Mouse (Mus musculus): ENCODE measurements around the gene Sft2d2. TPM values are rescaled to one million over a fixed set of nuclear protein-coding genes. Genes with fewer than 3 reads are reported as not detected.

The Sft2d2 gene
- polyA plus RNA-seq, 3 experiments from 2014 or later = 25.7 to 30.3 (median 27.4) TPM

GRCm38 (mm10) chr1:165190571-165191273 lies 3.5 kb downstream of the Sft2d2 start:
- no peak for ATAC-seq

DNA sequence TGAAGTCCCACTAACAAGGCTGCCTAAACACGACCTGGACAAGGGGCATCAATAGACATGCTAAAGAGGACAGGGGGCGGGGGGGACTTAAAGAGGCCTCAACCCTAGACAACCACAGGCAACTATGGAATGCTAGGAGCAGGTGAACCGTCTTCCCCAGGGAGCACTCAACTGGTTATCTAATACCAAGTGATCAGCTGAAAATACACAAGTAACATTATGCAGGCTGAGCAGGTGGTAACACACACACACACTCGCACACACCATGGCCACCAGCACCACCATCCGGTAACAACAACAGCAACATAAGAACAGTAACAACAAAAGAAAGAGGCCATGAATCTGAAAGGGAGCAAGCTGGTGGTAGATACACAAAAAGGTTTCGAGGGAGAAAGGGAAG lies 4.2 kb downstream of the Sft2d2 start:
- no peak for ATAC-seq

- peak; percentile 73 for ATAC-seq
Observed at GRCm38 (mm10) chr1:165188806-165189580, 5.2 kb downstream of the Sft2d2 start.

GRCm38 (mm10) chr1:165187357-165187756 lies 6.9 kb downstream of the Sft2d2 start:
- no peak for ATAC-seq

- no peak for ATAC-seq
Observed at GRCm38 (mm10) chr1:165186491-165186890, 7.7 kb downstream of the Sft2d2 start.

DNA sequence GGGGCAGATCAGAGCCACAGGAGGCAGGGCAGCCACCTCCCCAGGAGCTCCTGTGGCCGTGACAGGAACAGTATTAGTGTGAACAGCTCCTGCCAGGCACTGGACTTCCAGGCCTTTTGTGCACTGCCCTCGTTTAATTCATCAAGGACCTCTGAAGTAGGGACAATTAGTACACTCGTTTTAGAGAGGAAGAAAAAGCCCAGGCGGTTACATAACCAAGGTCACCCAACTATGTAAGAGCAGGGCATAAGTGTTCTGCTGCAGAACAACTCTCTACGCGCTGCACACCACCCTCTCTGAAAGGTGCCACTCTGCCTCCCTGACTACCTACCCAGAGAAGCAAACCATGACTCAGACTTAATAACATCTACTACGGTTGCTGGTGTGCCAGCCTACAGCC lies 9.1 kb downstream of the Sft2d2 start:
- no peak for ATAC-seq

GRCm38 (mm10) chr1:165184178-165184577 lies 10.1 kb downstream of the Sft2d2 start:
- no peak for ATAC-seq

DNA sequence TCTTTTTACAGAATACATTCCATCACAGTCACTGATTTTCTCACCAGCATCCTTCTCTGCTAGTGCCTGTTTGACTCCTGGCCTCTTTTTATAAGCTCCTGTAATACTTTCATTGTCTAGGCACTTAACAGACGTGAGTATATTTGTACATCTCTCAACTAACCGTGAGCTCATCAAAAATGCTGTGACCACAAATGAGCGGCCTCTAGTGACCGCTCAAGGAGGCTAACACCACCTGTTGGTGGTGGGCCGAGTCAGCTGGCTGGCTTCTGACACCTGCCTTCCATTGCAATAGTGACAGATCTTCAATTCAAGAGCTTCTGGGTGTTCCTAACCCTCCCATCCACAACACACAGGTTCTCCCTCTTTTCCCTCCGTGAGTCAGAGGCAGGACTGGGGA lies 10.8 kb downstream of the Sft2d2 start:
- no peak for ATAC-seq

DNA sequence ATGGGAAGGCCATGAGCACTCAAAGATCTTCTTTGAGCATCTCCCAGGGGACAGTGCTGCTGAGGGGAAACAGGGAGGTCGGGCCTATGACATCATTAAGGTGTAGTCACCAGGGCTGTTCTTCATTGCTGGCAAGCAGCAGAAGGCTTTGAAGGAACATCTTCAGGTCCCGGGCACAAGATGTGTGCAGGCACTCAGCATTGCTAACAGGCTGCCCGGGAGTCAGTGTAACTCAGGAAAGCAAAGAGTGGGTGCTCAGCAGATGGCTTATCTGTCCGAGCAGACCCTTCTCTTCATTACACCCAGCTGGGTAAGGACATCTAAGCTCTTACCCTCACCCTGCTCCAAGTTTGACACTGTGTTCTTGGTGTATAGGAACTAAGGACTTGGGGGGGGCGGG lies 14.9 kb downstream of the Sft2d2 start:
- ATAC-seq = no peak

GRCm38 (mm10) chr1:165178075-165178474 lies 16.2 kb downstream of the Sft2d2 start:
- ATAC-seq = no peak

GRCm38 (mm10) chr1:165174059-165174616 lies 20.1 kb downstream of the Sft2d2 start:
- ATAC-seq = peak; percentile 65

DNA sequence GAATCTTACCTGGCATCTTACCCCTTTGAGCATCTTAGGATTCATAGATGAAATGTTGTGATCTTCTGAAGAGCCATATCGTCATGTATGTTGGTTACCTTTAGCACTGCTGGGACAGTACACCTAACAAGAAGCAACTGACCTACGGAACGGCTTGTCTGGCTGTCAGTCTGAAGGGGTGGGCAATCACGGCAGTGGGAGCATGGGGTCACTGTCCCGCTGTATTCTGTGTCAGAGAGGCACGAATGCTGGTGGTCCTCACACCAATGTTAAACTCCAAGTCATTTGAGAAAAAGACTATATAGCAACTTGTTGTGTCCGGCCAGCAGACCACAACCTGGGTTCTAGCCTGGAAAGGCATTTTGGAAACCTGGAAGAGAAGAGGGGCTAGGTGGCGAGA lies 23.0 kb downstream of the Sft2d2 start:
- no peak for ATAC-seq

GRCm38 (mm10) chr1:165170157-165170556 lies 24.1 kb downstream of the Sft2d2 start:
- ATAC-seq = no peak

GRCm38 (mm10) chr1:165169462-165169861 lies 24.8 kb downstream of the Sft2d2 start:
- no peak for ATAC-seq

DNA sequence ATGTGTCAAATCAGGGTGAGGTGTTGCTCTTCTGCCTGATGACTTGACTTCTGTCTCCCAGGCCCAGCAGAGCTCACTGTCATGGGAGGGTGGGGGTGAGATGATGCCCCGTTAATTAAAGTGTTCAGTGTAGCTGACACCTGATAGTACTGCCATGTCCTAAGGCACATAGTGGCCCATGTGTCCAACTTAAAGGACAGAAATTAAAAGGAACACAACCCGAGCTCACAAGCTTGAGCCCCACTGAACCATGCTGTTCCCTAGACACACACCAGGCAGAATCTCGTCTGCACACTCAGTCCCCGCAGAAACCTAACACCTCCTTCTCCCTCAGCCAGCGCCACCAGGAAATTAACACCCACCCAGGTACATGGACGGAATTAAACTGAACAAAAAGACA lies 29.3 kb downstream of the Sft2d2 start:
- no peak for ATAC-seq

- no peak for ATAC-seq
Observed at GRCm38 (mm10) chr1:165160723-165161405, 33.4 kb downstream of the Sft2d2 start, which contains the start of gene Tbx19. TSS of gene Tbx19 (minus strand) at chr1:165160773.

DNA sequence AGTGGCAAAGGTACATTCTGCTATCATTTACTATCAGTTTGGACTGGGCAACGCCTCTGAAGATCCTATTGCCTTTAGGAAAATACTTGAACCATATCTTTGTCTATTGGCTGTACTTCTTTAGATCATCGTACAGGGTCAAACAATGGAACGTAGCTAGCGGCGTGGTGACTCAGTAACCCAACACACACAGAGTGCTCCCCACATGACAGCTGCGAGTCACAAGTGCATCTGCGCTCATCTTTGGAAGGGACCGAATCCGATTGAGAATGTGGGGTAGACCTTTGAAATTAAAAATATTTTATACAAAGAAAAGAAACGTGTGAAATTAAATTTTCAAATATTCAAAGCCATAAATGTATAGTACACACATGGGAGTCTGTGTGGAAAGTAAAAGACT lies 35.4 kb downstream of the Sft2d2 start:
- ATAC-seq = no peak

DNA sequence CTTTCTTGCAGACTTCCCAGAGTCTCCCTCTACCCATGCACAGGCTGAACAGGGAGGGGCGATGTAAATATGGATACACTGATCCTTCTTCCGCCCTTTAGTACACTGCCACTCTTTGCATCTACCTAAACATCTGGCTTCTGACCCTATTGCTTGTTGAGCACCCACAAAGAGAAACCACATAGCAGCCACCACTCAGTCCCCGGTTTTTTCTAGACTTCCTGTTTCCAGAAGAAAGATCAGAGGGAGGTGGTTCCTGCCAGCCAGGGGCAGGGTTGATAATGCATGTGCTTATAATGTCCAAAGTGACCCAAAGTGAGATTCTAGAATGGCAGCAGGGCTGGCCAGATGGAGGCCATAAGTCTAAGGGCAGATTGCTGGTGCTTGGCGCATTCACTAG lies 40.1 kb downstream of the Sft2d2 start:
- no peak for ATAC-seq

- no peak for ATAC-seq
Observed at GRCm38 (mm10) chr1:165151216-165151615, 43.0 kb downstream of the Sft2d2 start.

- no peak for ATAC-seq
Observed at GRCm38 (mm10) chr1:165142343-165142916, 51.8 kb downstream of the Sft2d2 start.

DNA sequence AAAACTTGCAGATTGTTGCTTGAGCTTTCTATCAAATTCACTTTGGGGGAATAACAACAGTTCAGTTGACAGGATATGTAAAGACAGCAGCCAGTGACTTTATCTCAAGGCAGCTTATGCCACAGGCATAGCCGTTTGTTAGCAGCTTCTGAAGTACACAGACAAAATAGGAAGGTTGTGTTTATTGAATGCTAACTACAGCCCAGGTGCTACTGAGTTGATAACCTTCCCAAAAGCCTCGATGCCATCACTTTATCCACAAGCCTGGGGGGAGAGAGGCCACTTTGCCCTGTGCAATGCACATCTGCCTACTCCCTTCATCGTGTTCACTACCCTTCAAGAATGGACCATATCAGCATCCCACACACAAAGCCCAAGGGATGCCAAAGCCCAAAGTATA lies 54.0 kb downstream of the Sft2d2 start:
- ATAC-seq = no peak

DNA sequence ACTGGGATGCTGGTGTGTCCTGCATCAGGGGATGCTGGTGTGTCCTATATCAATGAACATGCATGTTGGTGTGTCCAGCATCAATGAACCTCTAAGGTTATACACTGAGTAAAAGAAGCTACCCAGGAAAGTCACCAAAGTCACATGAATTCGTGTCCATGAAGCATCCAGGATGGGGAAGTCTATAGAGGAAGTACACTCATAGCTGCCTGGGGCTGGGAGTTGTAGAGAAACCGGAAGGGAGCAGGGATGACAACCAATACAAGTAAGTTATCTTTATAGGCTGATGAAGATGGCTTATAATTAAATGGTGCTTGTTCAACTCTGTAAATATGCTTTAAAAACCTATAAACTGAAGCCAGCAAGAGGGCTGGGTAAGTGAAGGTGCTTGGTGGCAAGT lies 60.4 kb downstream of the Sft2d2 start:
- no peak for ATAC-seq

DNA sequence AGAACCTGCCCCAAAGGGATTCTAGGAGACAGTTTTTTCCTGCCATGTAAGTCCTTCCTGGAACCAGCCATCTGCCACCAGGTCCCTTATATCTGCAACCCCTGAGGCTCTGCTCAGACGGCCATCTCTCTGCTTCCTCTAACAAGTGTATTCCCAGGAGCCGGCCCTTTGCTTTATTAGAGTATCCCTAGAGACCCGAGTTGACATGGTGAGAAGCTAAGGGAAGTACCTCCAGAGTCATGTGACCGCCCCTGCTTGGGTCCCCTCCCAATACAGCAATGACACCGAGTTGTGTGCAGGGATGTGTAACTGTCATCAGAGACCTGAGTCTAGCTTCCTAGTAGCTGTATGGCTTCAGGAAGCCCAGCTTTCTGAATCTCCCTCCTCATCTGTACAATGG lies 61.0 kb downstream of the Sft2d2 start:
- ATAC-seq = no peak
